Mouse (Mus musculus) cortical plate, adult 2 months (tissue): ENCODE results near the gene Col19a1.

Experiments
- CTCF ChIP-seq: fragments of 200-500 bp; IDR thresholded peaks from 2 replicates; pipeline ENCODE4 v1.5.1; 2011; ENCODE audit warnings: mild to moderate bottlenecking, control low read depth, low read length; ENCODE audit not compliant: insufficient read depth; ENCODE audit errors: extremely low read depth
- POLR2A ChIP-seq: fragments of 200-500 bp; IDR thresholded peaks from 2 replicates; pipeline ENCODE4 v1.6.1; 2011; ENCODE audit warnings: mild to moderate bottlenecking, low read length, control low read depth; ENCODE audit not compliant: insufficient read depth; ENCODE audit errors: extremely low read depth

GRCm38 (mm10) chr1:24550031-24550430, 37.2 kb downstream of the Col19a1 start:
- TF ChIP-seq CTCF (no peak), POLR2A (no peak)
